Mouse (Mus musculus): ENCODE measurements around the gene 1500011B03Rik. TPM values are rescaled to one million over a fixed set of nuclear protein-coding genes. Genes with fewer than 3 reads are reported as not detected.

The 1500011B03Rik gene
- polyA plus RNA-seq, 1 experiment, result 51.7 TPM

DNA sequence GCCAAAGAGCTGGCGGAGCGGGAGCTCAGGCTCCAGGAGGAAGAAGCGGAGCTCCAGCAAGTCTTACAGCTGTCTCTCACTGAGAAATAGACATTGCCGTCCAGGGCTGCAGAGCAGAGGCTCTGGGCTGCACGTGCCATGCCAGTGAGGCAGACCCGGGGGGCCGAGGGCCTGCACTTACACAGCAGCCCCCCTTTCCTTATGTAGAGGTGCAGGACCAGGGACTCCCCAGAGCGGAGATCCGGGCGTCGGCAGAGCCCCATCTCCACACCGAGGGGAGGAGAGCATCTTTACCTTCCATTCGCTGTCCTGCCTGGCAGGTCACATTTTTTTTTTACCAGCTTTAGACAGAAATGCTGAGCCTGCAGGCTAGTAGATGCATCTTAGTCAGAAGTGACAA is 18.9 kb downstream of the 1500011B03Rik start:
- no peak for TF ChIP-seq CTCF (IDR thresholded peaks at IDR 0.05; ENCODE audit: control insufficient read depth, insufficient read depth, insufficient replicate concordance, low read depth, low read length)
- TF ChIP-seq POLR2A (IDR thresholded peaks at IDR 0.05; ENCODE audit: control insufficient read depth, low read depth, low read length), result no peak
- peaks cover 2% of the 10 kb centered on the region for H3K36me3 ChIP-seq (ENCODE audit: control insufficient read depth, insufficient read depth, low read length)
- H3K27ac ChIP-seq (ENCODE audit: control insufficient read depth, insufficient read depth, low read depth, low read length), result no peak overlapping the region
- no peaks in the 10 kb centered on the region for H3K27me3 ChIP-seq (ENCODE audit: control insufficient read depth, insufficient read depth, low read length)
- H3K4me3 ChIP-seq (ENCODE audit: control insufficient read depth, low read depth, low read length), result no peak overlapping the region
- peaks cover 3% of the 10 kb centered on the region for H3K4me1 ChIP-seq (ENCODE audit: control insufficient read depth, insufficient read depth, low read length)

DNA sequence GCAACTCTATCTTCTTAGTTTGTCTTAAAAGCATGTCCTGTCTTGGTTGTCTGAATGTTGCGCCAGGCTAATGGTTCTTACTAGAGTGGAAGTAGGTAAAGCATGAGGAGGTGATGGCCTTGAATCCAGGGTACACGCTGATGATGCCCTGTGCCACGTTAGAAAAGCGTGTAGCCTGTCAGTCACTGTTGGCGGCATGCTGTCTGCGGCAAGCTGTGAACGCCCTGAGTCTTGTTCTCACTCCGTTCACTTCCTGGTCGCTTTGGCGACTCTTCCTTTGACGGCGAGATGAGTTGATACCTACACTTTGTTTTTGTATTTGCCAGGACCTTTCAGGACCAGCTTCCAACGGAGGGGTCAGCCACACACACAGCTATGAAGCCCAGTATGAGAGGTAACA is 20.0 kb downstream of the 1500011B03Rik start:
- no peak for TF ChIP-seq CTCF (IDR thresholded peaks at IDR 0.05; ENCODE audit: control insufficient read depth, insufficient read depth, insufficient replicate concordance, low read depth, low read length)
- no peak for TF ChIP-seq POLR2A (IDR thresholded peaks at IDR 0.05; ENCODE audit: control insufficient read depth, low read depth, low read length)
- Histone ChIP-seq H3K36me3 (ENCODE audit: control insufficient read depth, insufficient read depth, low read length) (peaks cover 2% of the 10 kb centered on the region), H3K27ac (ENCODE audit: control insufficient read depth, insufficient read depth, low read depth, low read length) (no peak overlapping the region), H3K4me1 (ENCODE audit: control insufficient read depth, insufficient read depth, low read length) (peaks cover 3% of the 10 kb centered on the region), H3K4me3 (ENCODE audit: control insufficient read depth, low read depth, low read length) (no peak overlapping the region), H3K27me3 (ENCODE audit: control insufficient read depth, insufficient read depth, low read length) (no peaks in the 10 kb centered on the region)

DNA sequence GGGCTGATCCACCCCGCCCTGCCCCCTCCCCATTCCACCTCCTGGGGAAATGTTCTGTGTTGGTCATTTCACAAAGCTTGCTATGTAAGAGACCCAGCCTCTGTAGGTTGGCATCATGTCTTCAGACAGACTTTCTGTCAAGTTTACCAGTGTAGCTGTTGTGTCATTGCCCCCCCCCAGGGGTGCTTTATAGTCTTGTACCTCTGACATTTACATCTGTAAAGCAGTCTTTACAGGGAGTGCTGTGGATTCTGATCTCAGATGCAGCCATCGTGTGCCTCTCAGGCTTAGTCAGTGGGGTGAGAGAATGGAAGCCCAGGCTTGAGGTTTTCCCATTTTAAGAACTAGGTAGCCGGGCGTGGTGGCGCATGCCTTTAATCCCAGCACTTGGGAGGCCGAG is 21.4 kb downstream of the 1500011B03Rik start:
- no peak overlapping the region for H3K27ac ChIP-seq (ENCODE audit: control insufficient read depth, insufficient read depth, low read depth, low read length)
- H3K36me3 ChIP-seq (ENCODE audit: control insufficient read depth, insufficient read depth, low read length), result peaks cover 2% of the 10 kb centered on the region

DNA sequence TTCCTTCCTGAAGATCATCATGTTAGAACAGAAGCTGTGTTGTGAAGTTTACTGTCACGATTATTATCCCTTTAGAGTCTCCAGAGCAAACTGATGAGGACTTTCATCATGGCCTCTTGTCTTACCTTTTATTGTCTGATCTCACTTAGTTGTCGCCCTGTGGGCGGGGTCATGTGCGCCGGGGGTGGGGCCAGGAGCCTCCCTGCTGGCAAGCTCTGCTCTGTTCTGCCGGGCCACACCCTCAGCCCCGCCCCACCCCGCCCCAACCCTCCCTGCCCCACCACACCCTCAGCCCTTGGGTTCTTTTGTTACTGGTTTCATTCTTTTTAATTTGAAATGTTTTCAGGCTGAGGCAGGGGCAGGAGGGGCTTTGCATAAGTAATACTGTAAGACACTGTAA is 22.2 kb downstream of the 1500011B03Rik start:
- no peak overlapping the region for H3K27ac ChIP-seq (ENCODE audit: control insufficient read depth, insufficient read depth, low read depth, low read length)
- no peaks in the 10 kb centered on the region for H3K27me3 ChIP-seq (ENCODE audit: control insufficient read depth, insufficient read depth, low read length)
- peak overlapping the region; percentile 33; the same call in 1 of the 2 replicates for H3K4me3 ChIP-seq (ENCODE audit: control insufficient read depth, low read depth, low read length)
- peaks cover 19% of the 10 kb centered on the region for H3K4me1 ChIP-seq (ENCODE audit: control insufficient read depth, insufficient read depth, low read length)
- peaks cover 2% of the 10 kb centered on the region for H3K36me3 ChIP-seq (ENCODE audit: control insufficient read depth, insufficient read depth, low read length)
- TF ChIP-seq CTCF (IDR thresholded peaks at IDR 0.05; ENCODE audit: control insufficient read depth, insufficient read depth, insufficient replicate concordance, low read depth, low read length), result no peak

More for the DNA sequence above, 21.4 kb downstream of the 1500011B03Rik start:
- TF ChIP-seq CTCF (IDR thresholded peaks at IDR 0.05; ENCODE audit: control insufficient read depth, insufficient read depth, insufficient replicate concordance, low read depth, low read length) (no peak), POLR2A (IDR thresholded peaks at IDR 0.05; ENCODE audit: control insufficient read depth, low read depth, low read length) (no peak)
- Histone ChIP-seq H3K27me3 (ENCODE audit: control insufficient read depth, insufficient read depth, low read length) (no peaks in the 10 kb centered on the region), H3K4me1 (ENCODE audit: control insufficient read depth, insufficient read depth, low read length) (peaks cover 15% of the 10 kb centered on the region), H3K4me3 (ENCODE audit: control insufficient read depth, low read depth, low read length) (no peak overlapping the region)

DNA sequence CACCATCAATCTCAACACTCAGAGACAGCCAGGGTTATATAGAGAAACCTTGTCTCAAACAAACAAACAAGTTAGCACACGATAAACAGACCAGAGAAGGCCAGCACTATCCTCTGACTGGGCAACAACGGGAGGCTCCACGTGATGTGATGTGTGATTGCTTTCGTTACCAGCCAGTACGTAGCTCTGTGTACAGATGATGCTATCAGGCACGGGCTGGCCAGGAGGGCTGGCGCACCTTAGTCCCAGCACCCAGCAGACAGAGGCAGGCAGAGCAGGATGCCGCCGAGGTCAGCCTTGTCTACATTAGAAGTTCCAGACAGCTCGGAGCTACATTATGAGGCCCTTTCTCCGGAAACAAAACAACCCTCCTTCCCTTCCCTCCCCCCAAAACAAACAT is 23.4 kb downstream of the 1500011B03Rik start:
- H3K27me3 ChIP-seq (ENCODE audit: control insufficient read depth, insufficient read depth, low read length), result no peaks in the 10 kb centered on the region
- TF ChIP-seq POLR2A (IDR thresholded peaks at IDR 0.05; ENCODE audit: control insufficient read depth, low read depth, low read length) (no peak), CTCF (IDR thresholded peaks at IDR 0.05; ENCODE audit: control insufficient read depth, insufficient read depth, insufficient replicate concordance, low read depth, low read length) (no peak)
- H3K4me1 ChIP-seq (ENCODE audit: control insufficient read depth, insufficient read depth, low read length), result peaks cover 26% of the 10 kb centered on the region
- peaks cover 2% of the 10 kb centered on the region for H3K36me3 ChIP-seq (ENCODE audit: control insufficient read depth, insufficient read depth, low read length)
- H3K27ac ChIP-seq (ENCODE audit: control insufficient read depth, insufficient read depth, low read depth, low read length), result no peak overlapping the region
- no peak overlapping the region for H3K4me3 ChIP-seq (ENCODE audit: control insufficient read depth, low read depth, low read length)

DNA sequence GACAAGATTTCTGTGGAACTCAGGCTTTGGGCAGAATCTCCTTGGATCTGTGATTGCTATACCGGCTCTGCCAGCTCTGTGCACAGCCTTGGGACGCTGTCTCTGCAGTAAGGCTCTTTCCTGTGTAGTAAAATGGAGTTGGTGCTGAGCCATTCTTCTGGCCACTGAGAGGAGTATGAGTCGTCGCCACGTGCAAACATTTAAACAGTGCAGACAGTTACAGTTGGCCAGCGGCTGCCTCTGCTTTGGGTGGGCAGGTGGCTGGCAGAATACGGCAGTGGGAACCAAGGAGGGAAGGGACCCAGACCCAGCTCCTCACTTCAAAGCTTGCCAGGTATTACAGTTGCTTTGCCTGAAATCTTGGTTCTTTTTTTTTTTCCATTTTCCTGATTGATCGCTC is 26.0 kb downstream of the 1500011B03Rik start:
- no peak overlapping the region for H3K4me3 ChIP-seq (ENCODE audit: control insufficient read depth, low read depth, low read length)
- TF ChIP-seq POLR2A (IDR thresholded peaks at IDR 0.05; ENCODE audit: control insufficient read depth, low read depth, low read length), result no peak
- H3K27ac ChIP-seq (ENCODE audit: control insufficient read depth, insufficient read depth, low read depth, low read length), result no peak overlapping the region
- H3K27me3 ChIP-seq (ENCODE audit: control insufficient read depth, insufficient read depth, low read length), result no peaks in the 10 kb centered on the region
- peaks cover 27% of the 10 kb centered on the region for H3K4me1 ChIP-seq (ENCODE audit: control insufficient read depth, insufficient read depth, low read length)
- no peaks in the 10 kb centered on the region; the same call in 1 of the 2 replicates for H3K36me3 ChIP-seq (ENCODE audit: control insufficient read depth, insufficient read depth, low read length)

DNA sequence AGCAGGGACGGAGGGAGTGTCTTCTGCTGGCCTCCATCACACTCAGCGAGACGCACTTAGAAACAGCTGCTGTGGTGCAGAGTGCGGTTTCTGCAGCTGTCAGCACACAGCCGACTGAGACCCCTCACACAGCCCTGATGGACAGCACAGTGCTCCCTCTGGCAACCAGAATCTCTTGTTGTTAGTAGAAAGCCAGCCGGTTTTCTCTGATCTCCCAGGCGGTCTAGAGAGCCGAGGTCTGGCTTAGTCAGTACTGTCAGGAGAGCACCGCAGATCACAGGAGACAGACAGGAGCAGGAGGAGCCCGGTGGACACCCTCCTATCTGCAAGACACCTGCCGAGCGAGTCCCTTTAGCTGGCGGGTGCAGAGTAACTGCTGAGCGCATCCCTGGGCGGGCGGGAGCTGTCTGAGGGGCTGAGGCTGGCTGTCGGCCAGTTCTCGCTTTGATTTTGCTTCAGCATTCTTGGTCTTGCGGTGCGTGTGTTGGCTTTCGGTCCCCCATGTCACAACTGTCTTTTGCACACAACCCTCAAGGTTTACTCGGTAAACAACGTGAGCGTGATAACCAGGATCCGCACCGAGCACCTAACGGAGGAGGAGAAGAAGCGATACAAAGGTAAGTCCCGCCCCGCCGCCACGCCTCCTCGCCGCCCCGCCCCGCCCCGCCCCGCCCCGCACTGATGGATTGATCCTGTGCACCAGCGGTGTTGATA is 26.8 kb downstream of the 1500011B03Rik start:
- no peaks in the 10 kb centered on the region; the same call in none of the 2 replicates for H3K36me3 ChIP-seq (ENCODE audit: control insufficient read depth, insufficient read depth, low read length)
- H3K27ac ChIP-seq (ENCODE audit: control insufficient read depth, insufficient read depth, low read depth, low read length), result no peak overlapping the region
- H3K27me3 ChIP-seq (ENCODE audit: control insufficient read depth, insufficient read depth, low read length), result no peaks in the 10 kb centered on the region
- peaks cover 27% of the 10 kb centered on the region for H3K4me1 ChIP-seq (ENCODE audit: control insufficient read depth, insufficient read depth, low read length)
- peak overlapping the region; percentile 67 for H3K4me3 ChIP-seq (ENCODE audit: control insufficient read depth, low read depth, low read length)
- TF ChIP-seq POLR2A (IDR thresholded peaks at IDR 0.05; ENCODE audit: control insufficient read depth, low read depth, low read length) (no peak), CTCF (IDR thresholded peaks at IDR 0.05; ENCODE audit: control insufficient read depth, insufficient read depth, insufficient replicate concordance, low read depth, low read length) (no peak)

Data from testis, adult 2 months (tissue).